Mouse (Mus musculus) intestine, postnatal 0 days (tissue): ENCODE measurements at regions not wholly inside any gene's neighbourhood (a gene's known extent, or its start where the extent isn't known, plus 50 kb on each side); places are given as distances from the start of the nearest gene placed in this dataset.

Experiments
- ATAC-seq: fragments of 200-750 bp; cut with Nextera tagmentation; 2 replicates; pipeline ENCODE4 v1.8.0; 2017; ENCODE audit warnings: mild to moderate bottlenecking, moderate TSS enrichment, moderate library complexity
- H3K27ac ChIP-seq: fragments of 300-500 bp; sonication (generic); 2 replicates; pipeline ENCODE4 v1.5.1; 2014; ENCODE audit warnings: mild to moderate bottlenecking, low read depth, low read length, moderate library complexity
- H3K27me3 ChIP-seq: fragments of 300-500 bp; sonication (generic); replicated peaks from 2 replicates; pipeline ENCODE4 v1.6.1; 2014; ENCODE audit warnings: low read length, mixed read lengths; ENCODE audit not compliant: control insufficient read depth, insufficient read depth
- H3K36me3 ChIP-seq: fragments of 300-500 bp; sonication (generic); 2 replicates; pipeline ENCODE4 v1.6.1; 2014; ENCODE audit warnings: mild to moderate bottlenecking, moderate library complexity; ENCODE audit not compliant: control insufficient read depth, insufficient read depth
- H3K4me1 ChIP-seq: fragments of 300-500 bp; sonication (generic); replicated peaks from 2 replicates; pipeline ENCODE4 v1.6.1; 2014; ENCODE audit warnings: antibody characterized with exemption, low read length, mixed read lengths; ENCODE audit not compliant: control insufficient read depth, insufficient read depth
- H3K4me2 ChIP-seq: fragments of 300-500 bp; sonication (generic); replicated peaks from 2 replicates; pipeline ENCODE4 v1.6.1; 2014; ENCODE audit warnings: low read depth, mild to moderate bottlenecking, moderate library complexity
- H3K4me3 ChIP-seq: fragments of 300-500 bp; sonication (generic); 2 replicates; pipeline ENCODE4 v1.5.1; 2014; ENCODE audit warnings: low read depth, low read length
- H3K9ac ChIP-seq: fragments of 300-500 bp; sonication (generic); 2 replicates; pipeline ENCODE4 v1.6.1; 2014; ENCODE audit warnings: mild to moderate bottlenecking, low read depth, low read length
- H3K9me3 ChIP-seq: fragments of 300-500 bp; sonication (generic); 2 replicates; pipeline ENCODE4 v1.6.1; 2016; ENCODE audit warnings: mixed run types; ENCODE audit not compliant: control insufficient read depth
- CTCF ChIP-seq: sonication (generic); IDR thresholded peaks from 2 replicates; pipeline ENCODE4 v1.5.1; 2016; ENCODE audit warnings: low read depth, mild to moderate bottlenecking, control low read depth, antibody characterized with exemption, moderate library complexity
- WGBS: fragments of 180-500 bp; shearing (Covaris S2); extraction: QIAGEN DNeasy Blood & Tissue Kit; methylation state at CpG from one replicate; pipeline ENCODE4 v1.1.7; 2014; 5-methylcytosine and 5-hydroxymethylcytosine counted together

DNA sequence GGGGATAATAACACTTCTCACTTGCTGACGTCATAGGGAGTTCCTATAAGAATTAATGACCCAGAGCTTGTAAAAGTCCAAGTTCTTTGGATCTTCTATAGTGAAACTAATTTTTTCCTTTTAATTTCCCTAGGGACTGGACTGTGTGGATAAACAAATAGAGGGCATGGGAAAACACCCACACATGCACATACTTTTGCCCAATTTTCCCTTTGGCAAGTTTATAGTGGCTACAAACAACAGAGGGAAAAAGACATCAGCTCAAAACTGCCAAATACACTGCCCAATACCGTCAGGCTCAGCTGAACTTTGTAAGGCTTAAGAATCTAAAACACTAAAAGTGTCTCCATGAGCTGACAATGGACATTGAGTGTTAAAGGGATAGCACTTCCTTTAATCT is 420.1 kb upstream of the Jag1 start:
- no peak for TF ChIP-seq CTCF

GRCm38 (mm10) chr2:137516271-137516670 is 399.8 kb upstream of the Jag1 start:
- no peak overlapping the region for H3K9ac ChIP-seq
- H3K4me3 ChIP-seq = no peak overlapping the region
- no peaks in the 10 kb centered on the region for H3K4me1 ChIP-seq
- no peak for TF ChIP-seq CTCF
- no peaks in the 10 kb centered on the region for H3K36me3 ChIP-seq
- no peak overlapping the region for H3K4me2 ChIP-seq
- H3K27ac ChIP-seq = no peak overlapping the region
- no peaks in the 10 kb centered on the region for H3K9me3 ChIP-seq
- WGBS = 77% methylated on average over 2 of the region's 2 CpGs
- no peak for ATAC-seq
- H3K27me3 ChIP-seq = no peaks in the 10 kb centered on the region

More for the DNA sequence above, 420.1 kb upstream of the Jag1 start:
- Histone ChIP-seq H3K36me3 (no peaks in the 10 kb centered on the region), H3K27me3 (no peaks in the 10 kb centered on the region), H3K4me3 (no peak overlapping the region), H3K9me3 (no peaks in the 10 kb centered on the region), H3K27ac (no peak overlapping the region), H3K4me2 (no peak overlapping the region), H3K9ac (no peak overlapping the region), H3K4me1 (no peaks in the 10 kb centered on the region)
- ATAC-seq = no peak
- WGBS = 59% methylated on average over 2 of the region's 2 CpGs

DNA sequence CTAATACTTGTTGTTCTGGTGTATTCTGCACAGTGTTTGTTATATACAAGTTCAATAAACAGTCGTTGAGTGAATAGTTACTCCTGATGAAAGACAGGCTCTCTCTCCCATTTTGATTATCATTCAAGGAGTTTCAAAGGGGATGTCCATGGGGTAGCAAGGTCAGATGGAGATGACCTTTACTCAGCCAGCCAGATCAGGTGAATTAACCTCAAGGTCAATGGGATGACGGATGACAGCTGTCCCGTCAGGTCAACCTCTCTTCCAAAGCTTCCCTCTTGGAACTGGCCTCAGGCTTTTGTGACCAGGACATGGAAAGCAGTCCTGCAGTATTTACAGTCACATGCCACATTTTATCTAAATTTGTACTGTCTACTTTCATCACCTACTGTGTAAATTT is 398.6 kb upstream of the Jag1 start:
- H3K36me3 ChIP-seq = no peaks in the 10 kb centered on the region
- ATAC-seq = no peak
- no peak overlapping the region for H3K4me3 ChIP-seq
- TF ChIP-seq CTCF = no peak
- no peaks in the 10 kb centered on the region for H3K9me3 ChIP-seq
- H3K9ac ChIP-seq = no peak overlapping the region
- no peaks in the 10 kb centered on the region for H3K4me1 ChIP-seq
- no peaks in the 10 kb centered on the region for H3K27me3 ChIP-seq
- no peak overlapping the region for H3K4me2 ChIP-seq
- H3K27ac ChIP-seq = no peak overlapping the region
- 74% methylated on average over 3 of the region's 3 CpGs for WGBS

- H3K4me3 ChIP-seq = no peak overlapping the region
- no peak for ATAC-seq
- no peaks in the 10 kb centered on the region for H3K9me3 ChIP-seq
- no peaks in the 10 kb centered on the region for H3K4me1 ChIP-seq
- H3K4me2 ChIP-seq = no peak overlapping the region
- H3K9ac ChIP-seq = no peak overlapping the region
- no peak overlapping the region for H3K27ac ChIP-seq
- TF ChIP-seq CTCF = no peak
- 60% methylated on average over 2 of the region's 2 CpGs for WGBS
- no peaks in the 10 kb centered on the region for H3K36me3 ChIP-seq
- no peaks in the 10 kb centered on the region for H3K27me3 ChIP-seq
Measured at GRCm38 (mm10) chr2:137513895-137514506, 397.6 kb upstream of the Jag1 start.

GRCm38 (mm10) chr2:137510671-137511235 is 394.3 kb upstream of the Jag1 start:
- H3K4me3 ChIP-seq = no peak overlapping the region
- 77% methylated on average over 3 of the region's 3 CpGs for WGBS
- H3K27ac ChIP-seq = no peak overlapping the region
- H3K9me3 ChIP-seq = no peaks in the 10 kb centered on the region
- H3K36me3 ChIP-seq = no peaks in the 10 kb centered on the region
- no peaks in the 10 kb centered on the region for H3K4me1 ChIP-seq
- no peak for ATAC-seq
- H3K4me2 ChIP-seq = no peak overlapping the region
- no peaks in the 10 kb centered on the region for H3K27me3 ChIP-seq
- no peak overlapping the region for H3K9ac ChIP-seq
- no peak for TF ChIP-seq CTCF

GRCm38 (mm10) chr2:137501236-137501635 is 384.8 kb upstream of the Jag1 start:
- Histone ChIP-seq H3K4me1 (no peaks in the 10 kb centered on the region), H3K9ac (no peak overlapping the region), H3K27me3 (no peaks in the 10 kb centered on the region), H3K4me2 (no peak overlapping the region), H3K9me3 (no peaks in the 10 kb centered on the region), H3K27ac (no peak overlapping the region), H3K4me3 (no peak overlapping the region), H3K36me3 (no peaks in the 10 kb centered on the region)
- ATAC-seq = no peak
- no peak for TF ChIP-seq CTCF
- 51% methylated on average over 1 of the region's 1 CpGs for WGBS
